Mouse (Mus musculus): ENCODE data around the gene Naa20. TPM values are rescaled to one million over a fixed set of nuclear protein-coding genes. Genes with fewer than 3 reads are reported as not detected.
"Not testable (repeated sequence)": the region's sequence is repeated elsewhere in the genome, so short reads cannot be mapped to it uniquely, and the experiment has no call there.

Gene Naa20
- polyA plus RNA-seq, 1 experiment from 2014 or later: 125 TPM

GRCm38 (mm10) chr2:145888766-145889480 lies 13.0 kb upstream of the Naa20 start:
- Histone ChIP-seq H3K4me3 (no peak overlapping the region), H3K27ac (peak overlapping the region; percentile 66; the same call in 1 of the 2 replicates), H3K9ac (no peak overlapping the region), H3K9me3 (replicated peaks) (no peaks in the 10 kb centered on the region), H3K27me3 (no peaks in the 10 kb centered on the region), H3K4me2 (replicated peaks) (no peak overlapping the region), H3K36me3 (peaks cover 12% of the 10 kb centered on the region), H3K4me1 (peaks cover 4% of the 10 kb centered on the region; the same call in 1 of the 2 replicates)
- ATAC-seq (ENCODE audit: low FRiP score): no peak
- 59% methylated on average over 6 of the region's 6 CpGs for WGBS

- H3K4me1 ChIP-seq: no peaks in the 10 kb centered on the region
- no peak overlapping the region for H3K9ac ChIP-seq
- peaks cover 8% of the 10 kb centered on the region for H3K36me3 ChIP-seq
- H3K9me3 ChIP-seq (replicated peaks): no peaks in the 10 kb centered on the region
- ATAC-seq (ENCODE audit: low FRiP score): no peak
- H3K4me3 ChIP-seq: no peak overlapping the region
- H3K4me2 ChIP-seq (replicated peaks): no peak overlapping the region
- no peak overlapping the region for H3K27ac ChIP-seq
- WGBS: 98% methylated on average over 2 of the region's 2 CpGs
- H3K27me3 ChIP-seq: no peaks in the 10 kb centered on the region
These were observed 11.3 kb upstream of the Naa20 start for GRCm38 (mm10) chr2:145890571-145890970.

GRCm38 (mm10) chr2:145893756-145894155 lies 8.1 kb upstream of the Naa20 start:
- H3K27me3 ChIP-seq: no peaks in the 10 kb centered on the region
- H3K36me3 ChIP-seq: no peaks in the 10 kb centered on the region
- H3K27ac ChIP-seq: no peak overlapping the region
- H3K4me3 ChIP-seq: no peak overlapping the region
- no peaks in the 10 kb centered on the region for H3K9me3 ChIP-seq (replicated peaks)
- H3K9ac ChIP-seq: no peak overlapping the region
- ATAC-seq (ENCODE audit: low FRiP score): no peak
- no peaks in the 10 kb centered on the region for H3K4me1 ChIP-seq
- no peak overlapping the region for H3K4me2 ChIP-seq (replicated peaks)
- over 99% methylated on average over 6 of the region's 6 CpGs for WGBS

GRCm38 (mm10) chr2:145898106-145898505 lies 3.8 kb upstream of the Naa20 start:
- ATAC-seq (ENCODE audit: low FRiP score): no peak
- H3K27ac ChIP-seq: no peak overlapping the region
- H3K9me3 ChIP-seq (replicated peaks): no peaks in the 10 kb centered on the region
- H3K4me3 ChIP-seq: no peak overlapping the region
- H3K9ac ChIP-seq: no peak overlapping the region
- H3K4me2 ChIP-seq (replicated peaks): no peak overlapping the region
- H3K4me1 ChIP-seq: peaks cover 3% of the 10 kb centered on the region; the same call in 1 of the 2 replicates
- H3K27me3 ChIP-seq: no peaks in the 10 kb centered on the region
- WGBS: 79% methylated on average over 9 of the region's 9 CpGs
- no peaks in the 10 kb centered on the region for H3K36me3 ChIP-seq

- H3K4me2 ChIP-seq (replicated peaks); H3K9me3 ChIP-seq (replicated peaks); H3K36me3 ChIP-seq; H3K9ac ChIP-seq; ATAC-seq (ENCODE audit: low FRiP score); H3K27ac ChIP-seq; H3K4me3 ChIP-seq; H3K27me3 ChIP-seq: not testable (repeated sequence)
- 77% methylated on average over 6 of the region's 8 CpGs for WGBS
- H3K4me1 ChIP-seq: peaks cover 16% of the 10 kb centered on the region
These were observed 1.6 kb upstream of the Naa20 start for GRCm38 (mm10) chr2:145900318-145900717.

GRCm38 (mm10) chr2:145903061-145903901 lies 1.4 kb downstream of the Naa20 start:
- WGBS: 0% methylated on average over 67 of the region's 68 CpGs
- Histone ChIP-seq H3K4me2 (replicated peaks) (peak overlapping the region; percentile 63), H3K4me3 (peak overlapping the region; percentile 99), H3K36me3 (0 out of 2 replicates have a peak, but pooled peaks cover 8% of the 10 kb centered on the region), H3K4me1 (peaks cover 16% of the 10 kb centered on the region), H3K9ac (peak overlapping the region; percentile 93), H3K27me3 (no peaks in the 10 kb centered on the region), H3K27ac (peak overlapping the region; percentile 85), H3K9me3 (replicated peaks) (no peaks in the 10 kb centered on the region)
- peak; percentile 97 for ATAC-seq (ENCODE audit: low FRiP score)

GRCm38 (mm10) chr2:145903983-145904616 lies 2.2 kb downstream of the Naa20 start:
- no peak for ATAC-seq (ENCODE audit: low FRiP score)
- Histone ChIP-seq H3K27ac (no peak overlapping the region), H3K9ac (peak overlapping the region; percentile 93), H3K27me3 (no peaks in the 10 kb centered on the region), H3K4me3 (peak overlapping the region; percentile 99), H3K4me2 (replicated peaks) (peak overlapping the region; percentile 63), H3K9me3 (replicated peaks) (no peaks in the 10 kb centered on the region), H3K4me1 (peaks cover 16% of the 10 kb centered on the region), H3K36me3 (peaks cover 13% of the 10 kb centered on the region)
- WGBS: 37% methylated on average over 12 of the region's 12 CpGs

GRCm38 (mm10) chr2:145905156-145905555 lies 3.3 kb downstream of the Naa20 start:
- Histone ChIP-seq H3K36me3 (peaks cover 19% of the 10 kb centered on the region), H3K9ac (no peak overlapping the region), H3K27ac (no peak overlapping the region), H3K4me2 (replicated peaks) (no peak overlapping the region), H3K4me1 (peaks cover 16% of the 10 kb centered on the region), H3K27me3 (no peaks in the 10 kb centered on the region), H3K9me3 (replicated peaks) (no peaks in the 10 kb centered on the region), H3K4me3 (no peak overlapping the region)
- no peak for ATAC-seq (ENCODE audit: low FRiP score)
- WGBS: 88% methylated on average over 6 of the region's 6 CpGs

GRCm38 (mm10) chr2:145905884-145906283 lies 4.0 kb downstream of the Naa20 start:
- 48% methylated on average over 4 of the region's 4 CpGs for WGBS
- ATAC-seq (ENCODE audit: low FRiP score); H3K4me3 ChIP-seq; H3K4me2 ChIP-seq (replicated peaks); H3K27ac ChIP-seq; H3K9ac ChIP-seq; H3K9me3 ChIP-seq (replicated peaks); H3K27me3 ChIP-seq: not testable (repeated sequence)
- H3K36me3 ChIP-seq: peaks cover 25% of the 10 kb centered on the region
- peaks cover 16% of the 10 kb centered on the region for H3K4me1 ChIP-seq

GRCm38 (mm10) chr2:145920941-145921650 lies 19.2 kb downstream of the Naa20 start:
- H3K27me3 ChIP-seq: no peaks in the 10 kb centered on the region
- H3K9ac ChIP-seq: no peak overlapping the region

GRCm38 (mm10) chr2:145934339-145935231 lies 32.7 kb downstream of the Naa20 start, which contains the start of the genes Cfap61 and Crnkl1:
Gene Cfap61 (plus strand): TSS chr2:145934784.
Gene Crnkl1 (minus strand): TSS chr2:145935014.
- WGBS: under 1% methylated on average over 61 of the region's 61 CpGs
- peaks cover 29% of the 10 kb centered on the region for H3K36me3 ChIP-seq
- H3K4me3 ChIP-seq: peak within 1 kb of the TSS; percentile 92
- H3K4me2 ChIP-seq (replicated peaks): peak within 1 kb of the TSS; percentile 92
- H3K9ac ChIP-seq: peak within 1 kb of the TSS; percentile 67
- H3K9me3 ChIP-seq (replicated peaks): no peaks in the 10 kb centered on the region
- peaks cover 9% of the 10 kb centered on the region for H3K4me1 ChIP-seq
- no peaks in the 10 kb centered on the region for H3K27me3 ChIP-seq
- no peak within 1 kb of the TSS for H3K27ac ChIP-seq
- ATAC-seq (ENCODE audit: low FRiP score): peak; percentile 99

More at GRCm38 (mm10) chr2:145920941-145921650, 19.2 kb downstream of the Naa20 start:
- Histone ChIP-seq H3K4me2 (replicated peaks) (no peak overlapping the region), H3K36me3 (peaks cover 85% of the 10 kb centered on the region), H3K4me3 (no peak overlapping the region), H3K27ac (no peak overlapping the region), H3K4me1 (no peaks in the 10 kb centered on the region), H3K9me3 (replicated peaks) (no peaks in the 10 kb centered on the region)
- 87% methylated on average over 8 of the region's 8 CpGs for WGBS
- ATAC-seq (ENCODE audit: low FRiP score): no peak
